Mouse (Mus musculus): Measurements from ENCODE around the gene Olfr1510. TPM values are rescaled to one million over a fixed set of nuclear protein-coding genes. Genes with fewer than 3 reads are reported as not detected.

Gene Olfr1510
- total RNA-seq (2023): not detected

GRCm38 (mm10) chr14:52414273-52414672 is at the start of gene Olfr1510:
TSS of gene Olfr1510 (minus strand) at chr14:52414373.

GRCm38 (mm10) chr14:52442690-52443089 is 28.5 kb upstream of the Olfr1510 start, which contains the start of gene Olfr1509:
TSS of gene Olfr1509 (plus strand) at chr14:52442990.

GRCm38 (mm10) chr14:52397279-52397678 is 16.9 kb downstream of the Olfr1510 start, which contains the start of gene Olfr1511:
TSS of gene Olfr1511 (minus strand) at chr14:52397379.

GRCm38 (mm10) chr14:52379068-52379467 is 35.1 kb downstream of the Olfr1510 start, which contains the start of gene Olfr1512:
TSS of gene Olfr1512 (minus strand) at chr14:52379168.

Other genes with a start within 250 kb of the Olfr1510 start
- gene Supt16, start 217.0 kb downstream of the Olfr1510 start, total RNA-seq (2023): 57.6 TPM
- gene Chd8, start 156.6 kb downstream of the Olfr1510 start, total RNA-seq (2023): 228 TPM
- gene Tox4, start 135.2 kb downstream of the Olfr1510 start, total RNA-seq (2023): 103 TPM
- 14.2 TPM for gene Rab2b, start 134.8 kb downstream of the Olfr1510 start, total RNA-seq (2023)
- gene Mettl3, start 109.2 kb downstream of the Olfr1510 start, total RNA-seq (2023): 66.6 TPM
- gene Sall2, start 85.6 kb downstream of the Olfr1510 start, total RNA-seq (2023): 4.7 TPM
- not detected for gene Olfr1513, start 58.0 kb downstream of the Olfr1510 start, total RNA-seq (2023)
- gene Olfr1512, start 35.2 kb downstream of the Olfr1510 start, total RNA-seq (2023): not detected
- gene Olfr1511, start 17.0 kb downstream of the Olfr1510 start, total RNA-seq (2023): not detected
- gene Olfr1509, start 28.6 kb upstream of the Olfr1510 start, total RNA-seq (2023): not detected
- gene Olfr1508, start 53.1 kb upstream of the Olfr1510 start, total RNA-seq (2023): not detected
- gene Olfr1507, start 81.4 kb upstream of the Olfr1510 start, total RNA-seq (2023): not detected

Data from CD4-positive naive resting alpha-beta T cell, adult 57 days (primary cell).